Comparison of ENCODE assay signal across 8 mouse cellular contexts in genomic region chr1:189688388-189688750, GRCm38 (mm10). TPM values are rescaled to one million over a fixed set of nuclear protein-coding genes. Genes with fewer than 3 reads are reported as not detected.
A peak's percentile ranks its signal among the peaks of the same experiment; 100 is the strongest.
DNase-seq lines count a peak whose midpoint lies in the region; ATAC-seq and TF ChIP-seq lines count a peak whose summit lies in the region.

No protein-coding gene starts in this region.

- no peak for DNase-seq in heart, adult 2 months
- no peak for DNase-seq in heart, postnatal 4 days
- no peak for DNase-seq in thymus, adult 2 months
- DNase-seq in thymus, adult 18-20 months = no peak
- no peak for DNase-seq in liver, embryonic 11.5 days (ENCODE audit: low spot score)
- DNase-seq in stomach, postnatal 0 days (ENCODE audit: low spot score) = no peak
- no peak for DNase-seq in right cerebral cortex, adult 2 months (ENCODE audit: low spot score in 2 of 2)
- DNase-seq in urinary bladder, postnatal 36 days (ENCODE audit: low spot score in 2 of 2) = no peak

- under 1% methylated on average over 15 of the region's 15 CpGs for WGBS in heart, adult 2 months
- 2% methylated on average over 15 of the region's 15 CpGs for WGBS in thymus, adult 2 months
- 2% methylated on average over 15 of the region's 15 CpGs for WGBS in liver, embryonic 11.5 days
- WGBS in stomach, postnatal 0 days = under 1% methylated on average over 15 of the region's 15 CpGs

- no peaks in the 10 kb centered on the region; the same call in 1 of the 2 replicates for H3K4me1 ChIP-seq in heart, adult 2 months (ENCODE audit: control insufficient read depth, insufficient read depth, low read length)
- peaks cover 10% of the 10 kb centered on the region for H3K4me1 ChIP-seq in thymus, adult 2 months (replicated peaks; ENCODE audit: control insufficient read depth, insufficient read depth, low read length)
- H3K4me1 ChIP-seq in liver, embryonic 11.5 days (replicated peaks; ENCODE audit: control insufficient read depth, insufficient read depth, low read length) = peaks cover 13% of the 10 kb centered on the region
- no peaks in the 10 kb centered on the region for H3K4me1 ChIP-seq in stomach, postnatal 0 days (replicated peaks; ENCODE audit: control insufficient read depth, insufficient read depth)

- H3K9ac ChIP-seq in heart, adult 2 months (ENCODE audit: low read depth, low read length) = peak overlapping the region; percentile 46
- H3K9ac ChIP-seq in liver, embryonic 11.5 days (ENCODE audit: low read depth, low read length) = peak overlapping the region; percentile 66
- H3K9ac ChIP-seq in stomach, postnatal 0 days (ENCODE audit: low read length) = peak overlapping the region; percentile 50; the same call in 1 of the 2 replicates

- peak overlapping the region; percentile 83 for H3K4me2 ChIP-seq in liver, embryonic 11.5 days
- H3K4me2 ChIP-seq in stomach, postnatal 0 days (replicated peaks; ENCODE audit: low read depth) = peak overlapping the region; percentile 94

- no peaks in the 10 kb centered on the region for H3K79me2 ChIP-seq in heart, adult 2 months (replicated peaks; ENCODE audit: control insufficient read depth, insufficient read depth, low read length)

- no peaks in the 10 kb centered on the region for H3K27me3 ChIP-seq in heart, adult 2 months (ENCODE audit: control insufficient read depth, insufficient read depth, low read length)
- H3K27me3 ChIP-seq in thymus, adult 2 months (ENCODE audit: control insufficient read depth, insufficient read depth, low read length) = no peaks in the 10 kb centered on the region
- H3K27me3 ChIP-seq in liver, embryonic 11.5 days (replicated peaks; ENCODE audit: control insufficient read depth, insufficient read depth, low read length) = no peaks in the 10 kb centered on the region
- H3K27me3 ChIP-seq in stomach, postnatal 0 days (ENCODE audit: control insufficient read depth, insufficient read depth, low read length) = no peaks in the 10 kb centered on the region

- H3K9me3 ChIP-seq in liver, embryonic 11.5 days (ENCODE audit: control insufficient read depth, low read length) = no peaks in the 10 kb centered on the region
- H3K9me3 ChIP-seq in stomach, postnatal 0 days (ENCODE audit: control insufficient read depth, low read length) = no peaks in the 10 kb centered on the region

- no peak for TF ChIP-seq POLR2A in heart, adult 2 months (IDR thresholded peaks at IDR 0.05; ENCODE audit: insufficient read depth, low read depth, low read length)
- TF ChIP-seq POLR2A in thymus, adult 2 months (IDR thresholded peaks at IDR 0.05; ENCODE audit: control insufficient read depth, extremely low read depth, insufficient read depth, low read length, poor library complexity) = no peak

- intact Hi-C loops in heart, adult 2 months (cut with DNase I) = no loop called here

- peak overlapping the region; percentile 67; the same call in 1 of the 2 replicates for H3K27ac ChIP-seq in heart, adult 2 months
- H3K27ac ChIP-seq in thymus, adult 2 months (ENCODE audit: control insufficient read depth, insufficient read depth, low read length) = no peak overlapping the region
- no peak overlapping the region for H3K27ac ChIP-seq in liver, embryonic 11.5 days (ENCODE audit: low read depth, low read length)
- no peak overlapping the region; the same call in 1 of the 2 replicates for H3K27ac ChIP-seq in stomach, postnatal 0 days (replicated peaks)

- no peaks in the 10 kb centered on the region for H3K36me3 ChIP-seq in heart, adult 2 months (ENCODE audit: control insufficient read depth, insufficient read depth, low read length)
- H3K36me3 ChIP-seq in thymus, adult 2 months (ENCODE audit: control insufficient read depth, insufficient read depth, low read length) = peaks cover 16% of the 10 kb centered on the region
- peaks cover 11% of the 10 kb centered on the region for H3K36me3 ChIP-seq in liver, embryonic 11.5 days (ENCODE audit: control insufficient read depth, insufficient read depth, low read length)
- H3K36me3 ChIP-seq in stomach, postnatal 0 days (ENCODE audit: control insufficient read depth, insufficient read depth, low read length) = 0 out of 2 replicates have a peak, but pooled peaks cover 4% of the 10 kb centered on the region

- peak overlapping the region; percentile 84 for H3K4me3 ChIP-seq in heart, adult 2 months
- peak overlapping the region; percentile 42 for H3K4me3 ChIP-seq in thymus, adult 2 months (ENCODE audit: control insufficient read depth, insufficient read depth, low read length)
- H3K4me3 ChIP-seq in liver, embryonic 11.5 days (ENCODE audit: low read depth, low read length) = peak overlapping the region; percentile 98
- H3K4me3 ChIP-seq in stomach, postnatal 0 days (ENCODE audit: low read depth, low read length) = peak overlapping the region; percentile 61

- no peak for TF ChIP-seq CTCF in heart, adult 2 months (IDR thresholded peaks at IDR 0.05)
- TF ChIP-seq CTCF in thymus, adult 2 months (IDR thresholded peaks at IDR 0.05; ENCODE audit: borderline replicate concordance, control insufficient read depth, extremely low read depth, insufficient read depth, low read length, poor library complexity) = no peak
- no peak for TF ChIP-seq CTCF in stomach, postnatal 0 days (IDR thresholded peaks at IDR 0.05; ENCODE audit: low read depth)

- ATAC-seq in liver, embryonic 11.5 days (replicated peaks; ENCODE audit: low FRiP score) = peak; percentile 40
- ATAC-seq in stomach, postnatal 0 days (ENCODE audit: low FRiP score, low TSS enrichment) = no peak

- TF ChIP-seq EP300 in heart, adult 2 months (IDR thresholded peaks at IDR 0.05; ENCODE audit: insufficient read depth, low read depth, low read length) = no peak
- TF ChIP-seq EP300 in stomach, postnatal 0 days (optimal IDR thresholded peaks at IDR 0.05) = no peak

RNA-seq across cellular contexts. Expression of gene Cenpf, which starts 0.5 kb away (rescaled TPM):
- 1 to 10 TPM; 5.4 to 5.5 TPM for total RNA-seq in heart, adult 2 months (2021)
- 2.0 and 2.9 TPM in 2 replicates for polyA plus RNA-seq in heart, adult 2 months (2012; rRNA removed)
- 10 to 100 TPM; 49.5 to 65.6 TPM for total RNA-seq in heart, postnatal 4 days (2021)
- 10.3 and 10.8 TPM in 2 replicates for polyA plus RNA-seq in thymus, adult 2 months (2012; rRNA removed)
- polyA plus RNA-seq in liver, embryonic 11.5 days (2014; fragmentation: Nextera tagmentation; extraction: Ambion mirVana) = 47.0 and 49.8 TPM in 2 replicates
- 16.5 and 21.7 TPM in 2 replicates for polyA plus RNA-seq in stomach, postnatal 0 days (2015; fragmentation: Nextera tagmentation; extraction: Ambion mirVana)

RNA-seq across cellular contexts. Expression of gene Ptpn14, which starts 39.7 kb away (rescaled TPM):
- total RNA-seq in heart, adult 2 months (2021) = 10 to 100 TPM; 29.3 to 30.1 TPM
- 11.9 and 13.5 TPM in 2 replicates for polyA plus RNA-seq in heart, adult 2 months (2012; rRNA removed)
- 10 to 100 TPM; 31.0 to 33.3 TPM for total RNA-seq in heart, postnatal 4 days (2021)
- 17.8 and 19.5 TPM in 2 replicates for polyA plus RNA-seq in thymus, adult 2 months (2012; rRNA removed)
- polyA plus RNA-seq in liver, embryonic 11.5 days (2014; fragmentation: Nextera tagmentation; extraction: Ambion mirVana) = 3.2 TPM in 2 replicates
- 4.5 and 5.3 TPM in 2 replicates for polyA plus RNA-seq in stomach, postnatal 0 days (2015; fragmentation: Nextera tagmentation; extraction: Ambion mirVana)

Comparison
In these comparisons a context has a peak if more than half of its experiments do, and no peak if none do; other contexts are left out.
1. H3K4me3 ChIP-seq: peak in every context shown above with its lines; median percentile 98 in liver, embryonic 11.5 days; 84 in heart, adult 2 months; 61 in stomach, postnatal 0 days; 42 in thymus, adult 2 months.